In genomic region chr11:87531695-87532094, GRCm38 (mm10) we compare ENCODE assay signal across 12 mouse cellular contexts. TPM values are rescaled to one million over a fixed set of nuclear protein-coding genes. Genes with fewer than 3 reads are reported as not detected.
DNase-seq lines count a peak whose midpoint lies in the region; ATAC-seq and TF ChIP-seq lines count a peak whose summit lies in the region.
"Had no signal": no experiment of that assay in that cellular context is flagged by ENCODE, and none has a peak within 500 bp of the region (broad histone marks: within the 10 kb centered on the region; RNA-seq: fewer than 3 reads in every experiment).

No protein-coding gene starts in this region.

- no peak overlapping the region for H3K27ac ChIP-seq in kidney, postnatal 0 days
- H3K27ac ChIP-seq: heart, embryonic 15.5 days had no signal

- no peaks in the 10 kb centered on the region for H3K27me3 ChIP-seq in kidney, postnatal 0 days (ENCODE audit: insufficient read depth, low read length)
- H3K27me3 ChIP-seq: heart, embryonic 15.5 days had no signal

- H3K36me3 ChIP-seq in kidney, postnatal 0 days (ENCODE audit: insufficient read depth, low read length), result no peaks in the 10 kb centered on the region
- H3K36me3 ChIP-seq: heart, embryonic 15.5 days had no signal

- no peaks in the 10 kb centered on the region for H3K4me1 ChIP-seq in kidney, postnatal 0 days (replicated peaks; ENCODE audit: insufficient read depth, low read length)
- H3K4me1 ChIP-seq: heart, embryonic 15.5 days had no signal

- 60% methylated on average over 6 of the region's 6 CpGs for WGBS in kidney, postnatal 0 days

- peak; percentile 22 for DNase-seq in kidney, postnatal 0 days (ENCODE audit: low spot score)
- no peak for DNase-seq in kidney, postnatal 14 days
- DNase-seq in thymus, postnatal 0 days (ENCODE audit: low spot score), result peak; percentile 34
- DNase-seq in thymus, postnatal 14 days, result no peak
- DNase-seq in adipocyte (ENCODE audit: low spot score), result peak; percentile 16
- no peak for DNase-seq in cerebellum, postnatal 36 days
- DNase-seq in right cerebral cortex, postnatal 25 days, result no peak
- DNase-seq: cerebellum, postnatal 25 days; kidney, postnatal 4 days had no signal

- no peaks in the 10 kb centered on the region for H3K9me3 ChIP-seq in kidney, postnatal 0 days (replicated peaks; ENCODE audit: low read length)
- H3K9me3 ChIP-seq: heart, embryonic 15.5 days had no signal

- ATAC-seq in kidney, postnatal 0 days (replicated peaks; ENCODE audit: low FRiP score, low read depth), result no peak
- ATAC-seq: inflammation-experienced regulatory T-cells, adult 6 months had no signal

- H3K4me3 ChIP-seq in kidney, postnatal 0 days (replicated peaks; ENCODE audit: low read depth, low read length), result no peak overlapping the region
- H3K4me3 ChIP-seq: heart, embryonic 15.5 days had no signal

- H3K9ac ChIP-seq in kidney, postnatal 0 days (ENCODE audit: low read depth, low read length), result no peak overlapping the region
- H3K9ac ChIP-seq: heart, embryonic 15.5 days had no signal

- no peak overlapping the region for H3K4me2 ChIP-seq in kidney, postnatal 0 days (ENCODE audit: low read length)
- H3K4me2 ChIP-seq: heart, embryonic 15.5 days had no signal

- peak; percentile 33; the same call in 1 of the 2 replicates for TF ChIP-seq CTCF in kidney, postnatal 0 days (IDR thresholded peaks at IDR 0.05; ENCODE audit: low read depth)

RNA-seq across cellular contexts. Expression of gene Gm11492, which starts 34.8 kb away (rescaled TPM):
- not detected in 2 replicates for polyA plus RNA-seq in kidney, postnatal 0 days (2015; fragmentation: Nextera tagmentation; extraction: Ambion mirVana)
- not detected in 2 replicates for polyA plus RNA-seq in thymus, postnatal 0 days (2015; fragmentation: Nextera tagmentation; extraction: Ambion mirVana)
- polyA plus RNA-seq: heart, embryonic 15.5 days; inflammation-experienced regulatory T-cells, adult 6 months; limb, embryonic 11.5 days had no signal

RNA-seq across cellular contexts. Expression of gene Sept4, which starts 37.0 kb away (rescaled TPM):
- 146 TPM in 2 replicates for polyA plus RNA-seq in kidney, postnatal 0 days (2015; fragmentation: Nextera tagmentation; extraction: Ambion mirVana)
- 23.9 and 25.0 TPM in 2 replicates for polyA plus RNA-seq in thymus, postnatal 0 days (2015; fragmentation: Nextera tagmentation; extraction: Ambion mirVana)

Comparison
In these comparisons a context has a peak if more than half of its experiments do, and no peak if none do; other contexts are left out.
1. DNase-seq: peak in kidney, postnatal 0 days (single experiment), thymus, postnatal 0 days (single experiment) and adipocyte (single experiment); none in kidney, postnatal 14 days (single experiment), thymus, postnatal 14 days (single experiment), cerebellum, postnatal 36 days (0 of 2) and right cerebral cortex, postnatal 25 days (single experiment).